Mouse (Mus musculus) midbrain, postnatal 0 days (tissue): ENCODE measurements at regions not wholly inside any gene's neighbourhood (a gene's known extent, or its start where the extent isn't known, plus 50 kb on each side); places are given as distances from the start of the nearest gene placed in this dataset.
A peak's percentile ranks its signal among the peaks of the same experiment; 100 is the strongest.

Experiments used
- ATAC-seq: fragments of 200-750 bp; cut with Nextera tagmentation; 2 replicates; pipeline ENCODE4 v1.8.0; 2017; ENCODE audit warnings: moderate number of reproducible peaks, mild to moderate bottlenecking, moderate TSS enrichment, moderate library complexity; ENCODE audit not compliant: low FRiP score
- DNase-seq: peaks from one replicate; pipeline ENCODE4 v3.0.0-alpha.2; 2015; ENCODE audit warnings: low spot score
- H3K27ac ChIP-seq: fragments of 300-500 bp; sonication (generic); 2 replicates; pipeline ENCODE4 v1.5.1; 2014; ENCODE audit warnings: low read depth, mild to moderate bottlenecking, low read length, mixed read lengths
- H3K27me3 ChIP-seq: fragments of 300-500 bp; sonication (generic); 2 replicates; pipeline ENCODE4 v1.6.1; 2014; ENCODE audit warnings: low read length, control low read depth, mixed read lengths; ENCODE audit not compliant: insufficient read depth
- H3K36me3 ChIP-seq: fragments of 300-500 bp; sonication (generic); 2 replicates; pipeline ENCODE4 v1.6.1; 2014; ENCODE audit warnings: low read length, control low read depth, mixed read lengths; ENCODE audit not compliant: insufficient read depth
- H3K4me1 ChIP-seq: fragments of 300-500 bp; sonication (generic); 2 replicates; pipeline ENCODE4 v1.6.1; 2014; ENCODE audit warnings: mild to moderate bottlenecking, control low read depth, antibody characterized with exemption, low read length, mixed read lengths; ENCODE audit not compliant: insufficient read depth
- H3K4me2 ChIP-seq: fragments of 300-500 bp; sonication (generic); 2 replicates; pipeline ENCODE4 v1.6.1; 2014; ENCODE audit warnings: low read depth, mild to moderate bottlenecking, low read length, mixed read lengths; ENCODE audit not compliant: poor library complexity, severe bottlenecking
- H3K4me3 ChIP-seq: fragments of 300-500 bp; sonication (generic); 2 replicates; pipeline ENCODE4 v1.5.1; 2014; ENCODE audit warnings: low read depth, mild to moderate bottlenecking, low read length, moderate library complexity
- H3K9ac ChIP-seq: fragments of 300-500 bp; sonication (generic); replicated peaks from 2 replicates; pipeline ENCODE4 v1.6.1; 2014; ENCODE audit warnings: mild to moderate bottlenecking, low read length, moderate library complexity, mixed read lengths; ENCODE audit not compliant: poor library complexity, severe bottlenecking
- H3K9me3 ChIP-seq: fragments of 300-500 bp; sonication (generic); 2 replicates; pipeline ENCODE4 v1.6.1; 2016; ENCODE audit warnings: low read length, control low read depth
- CTCF ChIP-seq: IDR thresholded peaks from 2 replicates; pipeline ENCODE4 v1.5.1; 2016; ENCODE audit warnings: antibody characterized with exemption, mild to moderate bottlenecking
- WGBS: fragments of 180-500 bp; shearing (Covaris S2); extraction: QIAGEN DNeasy Blood & Tissue Kit; methylation state at CpG from one replicate; pipeline ENCODE4 v1.1.7; 2014; 5-methylcytosine and 5-hydroxymethylcytosine counted together

DNA sequence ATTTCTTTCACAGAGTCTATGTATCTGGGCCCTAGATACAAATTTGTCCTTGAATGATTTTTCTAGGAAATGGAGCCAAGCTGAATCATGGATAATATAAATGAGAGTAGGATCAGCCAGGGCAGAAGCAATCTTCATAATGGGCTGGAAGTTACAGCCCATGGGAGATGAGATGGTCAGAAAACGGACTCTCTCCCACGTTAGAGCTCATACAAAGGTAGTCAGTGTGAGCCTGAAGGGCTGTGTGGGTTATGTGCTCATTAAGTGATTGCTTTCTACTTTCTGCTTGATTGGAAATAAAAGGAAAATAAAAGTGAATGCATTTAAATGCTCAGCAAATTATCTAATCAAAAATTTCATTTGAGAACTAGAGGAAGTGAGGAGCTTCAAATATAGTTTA lies 2017.1 kb upstream of the Pcdh20 start:
- ATAC-seq (no peak), DNase-seq (no peak)
- H3K4me2 ChIP-seq = no peak overlapping the region
- no peaks in the 10 kb centered on the region for H3K27me3 ChIP-seq
- TF ChIP-seq CTCF = no peak
- H3K27ac ChIP-seq = no peak overlapping the region
- H3K9me3 ChIP-seq = no peaks in the 10 kb centered on the region
- no peak overlapping the region for H3K4me3 ChIP-seq
- H3K36me3 ChIP-seq = no peaks in the 10 kb centered on the region
- no peak overlapping the region for H3K9ac ChIP-seq
- no peaks in the 10 kb centered on the region for H3K4me1 ChIP-seq
- whole genome bisulfite sequencing = 69% methylated on average over 2 of the region's 2 CpGs

DNA sequence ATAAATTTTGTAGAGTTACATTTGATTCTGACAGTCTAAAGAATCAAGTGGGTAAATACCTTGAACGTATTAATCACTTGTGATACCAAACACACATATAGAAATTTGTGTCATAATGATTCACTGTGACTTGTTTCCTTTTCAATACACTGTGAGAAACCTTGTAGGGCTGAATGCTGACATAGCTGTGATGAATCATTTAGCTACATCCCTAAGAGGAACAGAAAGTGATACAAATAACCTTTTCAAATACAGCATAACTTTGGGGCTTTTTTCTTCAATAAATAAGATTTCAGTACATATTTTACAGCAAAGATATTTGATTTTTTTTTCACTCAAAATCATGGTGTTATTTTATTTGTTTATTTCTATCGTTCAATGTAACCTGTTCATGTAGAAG lies 1976.8 kb upstream of the Pcdh20 start:
- Histone ChIP-seq H3K4me3 (no peak overlapping the region), H3K9me3 (no peaks in the 10 kb centered on the region), H3K9ac (no peak overlapping the region), H3K4me1 (no peaks in the 10 kb centered on the region), H3K4me2 (no peak overlapping the region), H3K36me3 (no peaks in the 10 kb centered on the region), H3K27me3 (no peaks in the 10 kb centered on the region), H3K27ac (no peak overlapping the region)
- no peak for TF ChIP-seq CTCF
- no peak for ATAC-seq
- WGBS = 78% methylated on average over 2 of the region's 2 CpGs
- no peak for DNase-seq

DNA sequence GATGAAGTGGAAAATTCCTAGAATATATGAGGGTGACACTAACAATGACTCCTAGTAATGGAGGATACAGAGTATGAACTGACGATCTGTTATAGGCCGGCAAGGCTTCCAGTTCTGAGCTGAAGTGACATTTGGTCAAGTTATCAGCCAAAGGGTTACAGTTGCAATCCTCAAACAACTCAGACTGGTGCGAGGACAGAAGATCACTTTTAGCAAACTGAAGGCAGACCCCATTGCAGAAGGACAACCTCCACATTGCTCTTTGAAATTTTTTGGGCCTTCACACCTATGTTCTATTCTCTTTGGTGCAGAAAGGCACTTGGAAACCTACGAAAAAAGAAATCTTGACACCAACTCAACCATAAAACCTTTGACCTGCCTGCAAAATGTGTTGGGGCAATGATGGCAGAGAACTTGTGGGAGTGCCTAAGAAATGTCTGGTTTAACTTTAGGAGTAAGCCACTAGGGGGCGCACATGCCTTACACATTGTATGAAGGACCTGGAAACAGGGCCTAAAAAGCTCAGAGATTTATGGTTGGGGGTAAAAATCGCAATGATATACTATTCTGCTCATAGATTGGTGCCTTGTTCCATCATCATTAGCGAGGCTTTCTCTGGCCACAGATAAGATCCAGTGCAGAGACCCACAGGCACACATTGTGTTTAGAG lies 1961.8 kb upstream of the Pcdh20 start:
- 52% methylated on average over 7 of the region's 7 CpGs for WGBS
- TF ChIP-seq CTCF = peak; percentile 68

DNA sequence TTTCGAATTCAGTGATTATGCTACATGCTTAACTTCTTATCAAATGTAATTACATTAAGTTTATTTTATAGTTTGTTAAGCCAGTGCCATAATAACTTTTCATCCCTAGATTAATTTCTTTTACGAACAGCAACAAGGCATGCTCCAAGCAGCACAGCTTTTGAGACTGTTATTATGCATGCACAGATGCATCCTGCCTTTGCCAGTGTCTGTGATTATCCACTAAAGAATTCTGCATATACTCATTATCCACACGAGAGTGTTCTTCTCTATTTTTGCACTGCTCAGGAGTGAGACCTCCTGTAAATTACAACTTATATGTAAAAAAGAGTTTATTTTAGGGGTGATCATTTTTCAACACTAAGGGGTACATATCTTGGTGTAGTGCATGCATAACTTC lies 1941.5 kb upstream of the Pcdh20 start:
- 49% methylated on average over 3 of the region's 3 CpGs for whole genome bisulfite sequencing
- no peak for ATAC-seq

More for the DNA sequence above, 1961.8 kb upstream of the Pcdh20 start:
- no peaks in the 10 kb centered on the region for H3K27me3 ChIP-seq
- H3K4me1 ChIP-seq = no peaks in the 10 kb centered on the region
- no peak overlapping the region for H3K9ac ChIP-seq
- no peaks in the 10 kb centered on the region for H3K36me3 ChIP-seq
- DNase-seq (peak; percentile 78), ATAC-seq (no peak)
- H3K4me2 ChIP-seq = no peak overlapping the region
- no peaks in the 10 kb centered on the region for H3K9me3 ChIP-seq
- no peak overlapping the region for H3K4me3 ChIP-seq
- H3K27ac ChIP-seq = no peak overlapping the region

DNA sequence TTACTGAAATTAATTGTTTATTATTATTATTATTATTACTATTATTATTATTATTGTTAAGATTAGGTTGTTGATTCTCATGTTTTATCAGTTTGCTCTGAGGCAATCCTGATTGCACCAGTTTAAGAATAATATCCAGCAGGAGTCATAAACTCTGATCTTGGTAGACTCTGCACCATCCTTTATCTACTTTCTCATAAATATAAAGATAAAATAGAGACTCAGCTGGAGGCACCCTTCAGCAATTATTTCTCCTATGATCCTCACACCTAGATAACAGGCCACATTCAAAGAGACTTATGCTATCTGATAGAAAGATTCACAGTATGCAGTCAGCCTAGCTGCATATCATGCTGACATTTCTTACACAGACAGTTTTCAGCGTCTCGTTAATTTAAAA lies 1935.2 kb upstream of the Pcdh20 start:
- 62% methylated on average over 2 of the region's 2 CpGs for WGBS
- ATAC-seq = no peak
- Histone ChIP-seq H3K9me3 (no peaks in the 10 kb centered on the region), H3K4me3 (no peak overlapping the region), H3K27me3 (no peaks in the 10 kb centered on the region), H3K4me2 (no peak overlapping the region), H3K27ac (no peak overlapping the region), H3K9ac (no peak overlapping the region), H3K4me1 (no peaks in the 10 kb centered on the region), H3K36me3 (no peaks in the 10 kb centered on the region)
- no peak for DNase-seq
- no peak for TF ChIP-seq CTCF

More for the DNA sequence above, 1941.5 kb upstream of the Pcdh20 start:
- H3K27ac ChIP-seq = no peak overlapping the region
- TF ChIP-seq CTCF = no peak
- no peaks in the 10 kb centered on the region for H3K9me3 ChIP-seq
- no peaks in the 10 kb centered on the region for H3K4me1 ChIP-seq
- H3K27me3 ChIP-seq = no peaks in the 10 kb centered on the region
- DNase-seq = no peak
- no peaks in the 10 kb centered on the region for H3K36me3 ChIP-seq
- no peak overlapping the region for H3K9ac ChIP-seq
- no peak overlapping the region for H3K4me3 ChIP-seq
- H3K4me2 ChIP-seq = no peak overlapping the region

DNA sequence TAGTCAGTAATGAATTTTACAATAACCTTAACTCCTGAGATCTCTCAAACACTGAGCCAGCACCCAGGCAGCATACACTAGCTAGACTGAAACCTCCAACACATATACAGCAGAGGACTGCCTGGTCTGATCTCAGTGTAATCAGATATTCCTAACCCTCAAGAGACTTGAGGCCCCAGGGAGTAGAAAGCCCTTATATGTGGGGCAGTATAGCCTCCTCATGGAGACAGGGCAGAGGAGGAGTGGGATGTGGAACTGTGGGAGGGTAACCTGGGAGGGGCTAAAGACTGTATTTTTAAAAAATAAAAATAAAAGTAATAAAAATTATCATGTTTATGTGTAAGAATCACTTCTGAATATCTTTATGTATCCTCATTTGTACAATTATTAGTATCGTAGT lies 1934.3 kb upstream of the Pcdh20 start:
- H3K9me3 ChIP-seq = no peaks in the 10 kb centered on the region
- no peaks in the 10 kb centered on the region for H3K27me3 ChIP-seq
- DNase-seq (no peak), ATAC-seq (no peak)
- H3K9ac ChIP-seq = no peak overlapping the region
- H3K4me3 ChIP-seq = no peak overlapping the region
- TF ChIP-seq CTCF = no peak
- H3K27ac ChIP-seq = no peak overlapping the region
- H3K4me1 ChIP-seq = no peaks in the 10 kb centered on the region
- H3K4me2 ChIP-seq = no peak overlapping the region
- H3K36me3 ChIP-seq = no peaks in the 10 kb centered on the region
- 93% methylated on average over 1 of the region's 1 CpGs for WGBS
